Comparison of ENCODE assay signal across 34 mouse cellular contexts in the genomic region with DNA sequence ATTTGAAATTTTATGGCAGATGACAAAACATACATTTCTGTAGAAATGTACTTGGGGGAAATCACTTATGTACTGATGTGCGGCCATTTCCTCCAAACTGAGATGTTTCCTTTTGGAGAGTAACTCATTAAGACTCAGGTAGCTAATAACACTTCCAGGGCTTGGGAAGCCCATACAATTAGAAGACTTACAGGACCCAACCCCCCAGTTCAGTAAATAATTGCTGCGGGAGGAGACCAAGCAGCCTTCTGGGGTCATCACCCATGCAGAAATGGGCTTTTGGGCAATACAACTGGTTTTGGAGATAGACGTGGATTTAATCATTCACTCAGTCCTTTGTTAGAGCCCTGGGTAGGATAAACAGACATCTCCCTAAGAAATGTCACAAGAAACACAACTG. TPM values are rescaled to one million over a fixed set of nuclear protein-coding genes. Genes with fewer than 3 reads are reported as not detected.
"Had no signal": no experiment of that assay in that cellular context is flagged by ENCODE, and none has a peak within 500 bp of the region (broad histone marks: within the 10 kb centered on the region; RNA-seq: fewer than 3 reads in every experiment).

No protein-coding gene starts in this region.

- DNase-seq: cerebellum, adult 2 months; cerebellum, adult 8-10 months; cerebellum, adult 9-10 months; cerebellum, adult 9-11 months; cerebellum, postnatal 10 days; cerebellum, postnatal 14 days; cerebellum, postnatal 25 days; cerebellum, postnatal 36 days; embryo, embryonic 11 days; forebrain, postnatal 0 days; gastrocnemius, adult 2 months; gastrocnemius, postnatal 10 days; gastrocnemius, postnatal 14 days; gastrocnemius, postnatal 25 days; gastrocnemius, postnatal 36 days; heart, adult 18-20 months; heart, adult 2 months had no signal

- H3K4me1 ChIP-seq: embryonic facial prominence, embryonic 10.5 days; embryonic facial prominence, embryonic 12.5 days; embryonic facial prominence, embryonic 13.5 days; embryonic facial prominence, embryonic 15.5 days; forebrain, embryonic 10.5 days; forebrain, embryonic 12.5 days; forebrain, embryonic 13.5 days; forebrain, embryonic 15.5 days had no signal

- H3K27me3 ChIP-seq: embryonic facial prominence, embryonic 12.5 days; embryonic facial prominence, embryonic 13.5 days; embryonic facial prominence, embryonic 15.5 days; forebrain, embryonic 12.5 days; forebrain, embryonic 13.5 days; forebrain, embryonic 15.5 days had no signal

- H3K9ac ChIP-seq: embryonic facial prominence, embryonic 12.5 days; embryonic facial prominence, embryonic 13.5 days; embryonic facial prominence, embryonic 15.5 days; forebrain, embryonic 12.5 days; forebrain, embryonic 13.5 days; forebrain, embryonic 15.5 days; forebrain, postnatal 0 days had no signal

- H3K36me3 ChIP-seq: embryonic facial prominence, embryonic 10.5 days; embryonic facial prominence, embryonic 12.5 days; embryonic facial prominence, embryonic 13.5 days; embryonic facial prominence, embryonic 15.5 days; forebrain, embryonic 10.5 days; forebrain, embryonic 12.5 days; forebrain, embryonic 15.5 days had no signal

- ATAC-seq: forebrain, embryonic 13.5 days; forebrain, embryonic 14.5 days; forebrain, embryonic 15.5 days; forebrain, embryonic 16.5 days; forebrain, postnatal 0 days had no signal

- H3K9me3 ChIP-seq: embryonic facial prominence, embryonic 10.5 days; embryonic facial prominence, embryonic 12.5 days; embryonic facial prominence, embryonic 15.5 days; forebrain, embryonic 10.5 days; forebrain, embryonic 12.5 days; forebrain, embryonic 15.5 days had no signal

- H3K27ac ChIP-seq: embryonic facial prominence, embryonic 10.5 days; embryonic facial prominence, embryonic 12.5 days; embryonic facial prominence, embryonic 13.5 days; embryonic facial prominence, embryonic 15.5 days; forebrain, embryonic 10.5 days; forebrain, embryonic 12.5 days; forebrain, embryonic 13.5 days; forebrain, embryonic 15.5 days; gastrocnemius, adult 2 months; heart, adult 2 months had no signal

- H3K4me2 ChIP-seq: embryonic facial prominence, embryonic 12.5 days; embryonic facial prominence, embryonic 13.5 days; embryonic facial prominence, embryonic 15.5 days; forebrain, embryonic 12.5 days; forebrain, embryonic 13.5 days; forebrain, embryonic 15.5 days had no signal

- H3K4me3 ChIP-seq: embryonic facial prominence, embryonic 10.5 days; embryonic facial prominence, embryonic 12.5 days; embryonic facial prominence, embryonic 13.5 days; embryonic facial prominence, embryonic 15.5 days; erythroblast, embryonic 14.5 days; forebrain, embryonic 10.5 days; forebrain, embryonic 12.5 days; forebrain, embryonic 13.5 days; forebrain, embryonic 15.5 days; gastrocnemius, adult 2 months; heart, adult 2 months had no signal

RNA-seq across cellular contexts. Expression of a gene that starts 48.8 kb away (rescaled TPM):
- polyA plus RNA-seq: cerebellum, adult 2 months; cortical plate, adult 2 months; embryonic facial prominence, embryonic 10.5 days; embryonic facial prominence, embryonic 11.5 days; embryonic facial prominence, embryonic 12.5 days; embryonic facial prominence, embryonic 13.5 days; embryonic facial prominence, embryonic 14.5 days; embryonic facial prominence, embryonic 15.5 days; erythroblast, embryonic 14.5 days; forebrain, embryonic 10.5 days; forebrain, embryonic 11.5 days; forebrain, embryonic 12.5 days; forebrain, embryonic 13.5 days; forebrain, embryonic 14.5 days; forebrain, embryonic 15.5 days; forebrain, embryonic 16.5 days; frontal cortex, adult 2 months; gonadal fat pad, adult 2 months; heart, adult 2 months had no signal
